Mouse (Mus musculus): ENCODE data around the gene Ccdc146. TPM values are rescaled to one million over a fixed set of nuclear protein-coding genes. Genes with fewer than 3 reads are reported as not detected.

Ccdc146 gene
- total RNA-seq, 1 experiment from 2014 or later: 0.26 TPM

DNA sequence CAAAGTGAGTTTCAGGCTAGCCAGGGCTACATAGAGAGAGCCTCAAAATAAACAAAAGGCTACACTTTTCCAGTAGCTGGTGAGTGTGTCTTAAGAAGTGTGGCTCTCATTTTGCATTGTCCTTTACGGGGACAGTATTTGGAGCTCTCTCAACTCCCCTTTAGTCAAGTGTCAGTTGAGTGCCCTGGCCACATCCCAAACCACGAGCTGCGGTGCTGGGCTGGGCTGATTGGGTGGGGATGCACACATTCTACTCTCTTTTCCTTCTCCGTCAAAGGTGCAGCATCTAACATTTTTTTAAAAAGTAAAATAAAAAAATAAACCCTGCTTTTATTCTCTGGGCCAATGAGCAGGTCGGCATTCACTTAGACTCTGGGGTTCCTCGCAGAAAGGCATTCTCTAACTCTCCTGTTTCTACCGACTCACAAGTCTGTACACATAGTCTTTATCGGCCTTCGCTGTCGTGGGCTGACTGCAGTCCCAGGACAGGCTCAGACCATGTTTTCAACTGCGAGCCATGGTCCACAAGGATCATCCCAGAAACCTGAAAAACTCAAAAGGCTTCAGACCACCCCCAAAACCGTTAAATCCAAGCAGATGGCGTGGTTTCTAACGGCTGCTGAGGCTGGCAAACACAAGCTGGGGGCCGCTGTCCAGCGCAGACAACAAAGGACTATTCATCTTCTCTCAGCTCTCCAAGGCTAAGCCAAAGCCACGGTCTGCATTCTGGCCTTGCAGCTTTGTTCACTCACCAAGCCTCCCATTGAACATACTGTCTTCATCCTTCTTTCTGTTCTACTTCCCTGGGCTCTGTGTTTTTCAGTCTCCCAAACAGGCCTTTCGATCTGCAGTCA, 161.0 kb downstream of the Ccdc146 start:
- peak; percentile 50 for DNase-seq

DNA sequence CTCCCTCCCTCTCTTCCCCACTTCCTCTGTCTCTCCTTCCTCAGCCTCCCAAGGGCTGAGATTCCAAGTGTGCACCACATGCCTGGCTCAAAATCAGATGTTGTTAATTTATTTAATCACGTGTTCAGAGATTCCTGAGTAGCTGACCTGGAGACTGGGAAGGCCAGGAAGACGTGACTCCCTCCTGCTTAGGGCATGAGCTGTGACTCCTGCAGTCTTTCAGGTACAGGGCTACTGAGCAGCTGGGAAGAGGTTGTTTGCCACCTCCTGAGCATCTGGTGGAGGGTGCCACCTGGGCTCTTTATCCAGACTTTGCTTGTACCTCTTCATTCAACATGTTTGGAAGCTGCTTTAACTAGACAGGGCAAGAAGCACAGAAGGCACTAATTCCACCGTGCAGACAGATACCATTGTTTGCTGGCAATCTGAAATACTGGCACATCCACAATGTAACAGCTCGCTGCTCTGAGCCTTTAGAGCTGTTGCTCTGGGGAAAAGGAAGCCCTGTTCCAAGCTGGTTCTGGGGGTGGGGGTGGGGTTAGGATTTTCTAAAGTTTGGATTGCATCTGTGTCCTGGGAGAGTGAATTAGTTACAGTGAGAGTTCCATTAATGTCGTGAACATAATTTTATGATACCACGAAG, 163.2 kb downstream of the Ccdc146 start:
- DNase-seq: no peak

DNA sequence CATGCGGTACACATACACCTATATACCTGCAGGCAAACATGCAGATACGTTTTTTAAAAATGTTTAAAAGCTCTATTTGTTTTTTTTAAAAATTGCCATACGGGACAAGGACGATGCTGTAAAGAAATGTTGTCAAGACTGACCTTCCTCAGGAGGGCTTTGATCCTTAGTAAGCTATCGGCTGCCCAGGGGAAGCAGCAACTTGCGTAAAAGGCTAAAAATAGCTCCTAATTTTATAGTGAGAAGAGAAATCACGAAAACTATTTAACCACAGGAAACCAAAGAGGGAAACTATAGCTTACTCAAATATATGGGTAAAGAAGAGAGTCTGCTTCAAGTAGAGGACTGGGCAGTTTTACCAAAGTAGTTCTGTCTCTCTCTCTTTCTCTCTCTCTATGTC, 163.7 kb downstream of the Ccdc146 start:
- no peak for DNase-seq

DNA sequence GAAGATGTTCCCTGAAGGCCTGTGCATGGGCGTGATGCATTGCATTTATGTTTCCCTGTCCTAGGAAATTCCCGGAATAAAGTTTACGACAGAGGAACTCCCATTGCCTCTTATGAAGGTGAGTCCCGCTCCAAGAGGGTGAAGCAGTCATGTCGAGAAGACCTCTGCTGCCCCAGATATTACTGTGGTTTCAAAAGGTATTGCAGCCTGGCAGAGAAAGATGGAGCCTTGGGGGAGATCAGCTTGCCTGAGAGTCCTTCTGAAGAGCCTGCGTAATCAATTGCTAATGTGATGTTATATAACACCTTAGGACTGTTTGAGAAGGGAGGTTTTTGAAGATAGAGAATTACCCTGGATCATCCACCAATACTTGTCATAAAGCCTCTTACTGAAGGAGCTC, 166.7 kb downstream of the Ccdc146 start:
- peak; percentile 40 for DNase-seq

DNA sequence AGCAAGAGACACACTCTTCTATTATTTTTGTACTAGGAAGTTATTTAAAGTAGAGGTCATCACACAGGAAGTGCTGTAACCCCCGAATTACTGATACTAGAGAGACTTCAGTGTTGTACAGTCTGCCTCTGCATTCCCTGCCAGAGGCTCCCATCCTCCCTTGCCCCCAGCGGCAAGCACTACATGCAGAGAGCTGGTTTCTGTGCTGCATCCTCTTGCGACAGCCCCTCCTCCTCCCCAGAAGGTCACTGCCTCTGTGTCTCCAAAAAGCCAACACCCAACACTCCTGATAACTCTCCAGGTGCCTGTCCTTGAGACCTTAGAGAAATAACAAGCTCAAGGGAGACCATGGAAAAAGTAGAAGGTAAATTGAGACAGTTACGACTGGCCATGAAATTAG, 167.4 kb downstream of the Ccdc146 start:
- DNase-seq: no peak

DNA sequence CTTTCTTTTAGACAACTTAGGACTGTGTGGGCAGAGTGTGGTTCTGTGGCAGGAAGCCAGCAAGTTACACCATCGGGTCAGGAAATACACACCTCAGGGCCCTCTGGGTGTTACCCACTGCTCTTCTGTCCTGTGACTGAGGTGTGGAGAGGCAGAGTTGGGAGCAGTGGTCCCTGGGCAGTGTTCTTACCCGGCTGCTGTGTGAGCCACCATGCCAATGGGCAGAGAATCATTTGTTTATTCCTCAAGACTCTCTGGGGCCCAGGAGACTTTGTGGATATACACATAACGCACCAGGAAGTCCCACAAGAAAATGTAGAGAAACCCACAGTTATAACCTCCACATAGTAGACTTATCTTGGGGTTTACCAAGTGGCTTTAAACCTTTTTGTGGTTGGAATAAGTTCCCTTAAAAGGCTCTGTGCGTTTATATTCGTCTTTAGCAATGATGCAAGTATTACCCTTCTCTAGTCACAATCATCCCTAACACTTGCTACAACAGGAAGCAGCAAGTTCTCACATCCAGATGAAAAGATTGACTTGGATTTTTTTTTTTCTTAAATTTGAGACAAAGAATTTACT, 168.8 kb downstream of the Ccdc146 start:
- DNase-seq: no peak

DNA sequence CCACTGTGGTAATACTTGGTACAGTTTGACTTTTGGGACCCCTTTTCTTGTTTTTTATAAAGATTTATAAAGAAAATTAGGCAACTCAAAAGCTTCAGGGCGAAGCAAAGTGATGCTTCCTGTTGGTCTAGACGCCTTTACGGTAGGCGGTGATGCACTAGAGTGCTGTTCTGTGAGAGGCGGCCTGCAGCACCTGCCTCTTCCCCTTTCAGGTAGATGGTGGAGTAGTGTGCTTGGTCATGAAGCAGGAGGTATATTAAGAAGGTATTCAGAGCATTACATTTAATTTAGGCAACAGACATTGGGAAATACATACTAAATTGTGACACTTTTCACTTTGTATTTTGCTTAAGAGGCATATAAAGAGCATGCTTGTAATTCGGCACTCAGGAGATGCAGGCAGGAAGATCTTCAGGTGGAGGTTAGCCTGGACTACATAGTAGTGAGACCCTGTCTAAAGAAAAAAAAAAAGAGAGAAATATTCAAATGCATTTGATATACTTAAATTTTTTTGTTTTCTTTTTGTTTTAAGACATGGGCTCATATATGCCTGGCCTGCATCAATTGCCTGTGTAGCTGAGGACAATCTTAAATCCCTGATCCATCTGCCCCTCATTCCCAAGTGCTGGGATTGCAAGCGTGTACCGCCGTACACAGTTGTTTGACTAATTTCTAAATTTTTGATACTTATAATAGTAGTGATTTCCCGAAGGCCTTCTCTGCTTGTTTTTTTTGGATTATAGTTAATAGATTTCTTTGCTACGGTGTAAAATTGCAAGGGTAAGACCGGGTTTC, 169.5 kb downstream of the Ccdc146 start:
- DNase-seq: no peak

DNA sequence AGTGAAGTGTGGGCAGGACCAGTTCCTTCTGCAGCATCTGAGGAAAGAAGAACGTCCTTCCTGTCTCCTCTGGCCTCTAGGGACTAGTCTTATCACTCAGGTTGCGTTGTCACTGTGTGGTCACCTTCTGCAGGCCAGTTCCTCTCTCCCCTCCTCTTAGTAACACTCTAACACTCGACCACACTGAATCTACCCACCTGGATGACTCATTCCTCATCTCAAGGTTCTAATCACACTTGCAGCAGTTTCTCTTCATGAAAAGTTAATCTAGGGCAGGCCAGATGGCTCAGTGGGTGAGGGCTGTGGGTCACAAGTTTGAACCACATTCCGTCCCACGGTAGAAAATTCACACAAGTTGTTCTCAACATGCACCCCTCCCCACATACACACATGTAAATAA, 175.6 kb downstream of the Ccdc146 start:
- DNase-seq: no peak

DNA sequence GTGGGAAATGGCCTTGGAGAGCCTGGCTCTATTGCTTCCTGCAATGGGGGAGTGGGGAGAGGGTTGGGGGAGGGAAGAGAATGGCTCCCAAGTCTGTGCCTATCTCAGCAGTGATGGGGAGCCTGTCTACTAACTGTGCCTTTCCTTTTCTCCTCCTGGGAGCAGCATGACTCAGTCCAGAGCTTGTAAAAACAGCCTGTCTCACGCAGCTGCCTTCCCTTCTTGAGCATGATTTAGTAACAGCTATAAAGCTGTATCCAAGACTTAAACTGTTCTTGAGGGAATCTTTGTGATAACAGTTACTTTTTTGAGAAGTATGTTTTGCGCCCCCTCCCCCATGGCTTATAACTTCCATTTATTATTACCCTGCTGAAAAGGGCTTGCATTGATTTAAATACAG, 176.6 kb downstream of the Ccdc146 start:
- no peak for DNase-seq

DNA sequence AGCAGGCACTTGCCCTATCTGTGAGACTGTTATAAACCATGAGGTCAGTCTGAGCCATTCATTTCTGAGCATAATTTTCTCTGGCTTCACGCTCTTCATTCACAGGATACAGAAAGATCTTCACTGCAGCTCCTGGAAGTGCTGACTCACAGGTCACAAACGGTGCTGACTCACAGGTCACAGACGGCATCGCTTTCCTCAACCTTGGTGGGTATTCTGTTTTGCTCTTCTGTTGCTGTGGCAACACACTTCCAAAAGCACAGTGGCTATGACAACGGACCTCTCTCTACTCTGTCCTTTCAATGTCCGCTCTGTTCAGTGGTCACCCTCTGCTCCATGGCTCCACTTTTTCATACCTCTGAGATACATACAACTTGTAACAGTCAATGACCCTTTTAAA, 177.7 kb downstream of the Ccdc146 start:
- DNase-seq: peak; percentile 57

DNA sequence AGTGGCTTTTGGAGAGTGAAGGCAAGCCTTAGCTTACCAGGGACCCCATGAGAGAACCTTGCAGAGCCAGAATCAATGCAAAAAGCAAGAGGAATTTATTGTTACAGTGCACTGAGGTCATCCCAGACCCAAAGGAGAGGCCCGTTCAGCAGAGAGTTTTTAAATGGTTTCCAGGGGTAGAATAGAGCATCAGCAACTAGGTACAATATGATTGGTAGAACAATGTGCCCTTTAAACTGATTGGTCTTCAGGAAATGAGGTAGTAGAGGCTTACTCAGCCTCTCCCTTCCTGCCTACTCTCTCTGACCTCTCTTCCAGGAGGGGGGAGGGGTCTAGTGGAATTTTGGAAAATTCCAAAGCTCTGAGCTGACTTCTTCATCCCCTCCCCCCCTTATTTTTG, 179.2 kb downstream of the Ccdc146 start:
- DNase-seq: no peak

DNA sequence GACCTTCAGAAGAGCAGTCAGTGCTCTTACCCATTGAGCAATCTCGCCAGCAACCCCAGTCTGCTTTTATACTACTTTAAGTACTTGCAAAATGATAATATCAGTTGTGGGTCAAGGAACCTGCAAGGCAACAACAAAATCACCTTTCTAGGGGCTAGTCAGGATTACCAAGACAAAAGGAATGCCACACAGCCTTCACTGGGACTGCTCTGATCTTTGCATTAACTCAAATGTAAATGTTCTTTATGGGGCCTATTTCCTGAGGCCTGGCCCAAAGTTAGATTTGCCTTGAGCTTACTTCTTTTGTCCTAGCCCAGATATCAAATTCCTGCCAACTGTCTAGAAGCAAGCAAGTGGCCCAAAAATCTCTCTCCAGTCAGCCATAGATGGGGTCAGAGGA, 179.9 kb downstream of the Ccdc146 start:
- no peak for DNase-seq

Other genes with a start within 250 kb of the Ccdc146 start
- 5.8 and 6.0 TPM in 2 replicates for gene Gsap, start 238.4 kb downstream of the Ccdc146 start, total RNA-seq (2021)
- gene Fgl2, start 52.0 kb downstream of the Ccdc146 start, total RNA-seq (2021): 5.4 and 8.8 TPM in 2 replicates
- gene Fam185a, start 281 bp upstream of the Ccdc146 start, total RNA-seq (2021): 12.0 and 13.8 TPM in 2 replicates
- gene Lrrc17, start 118.9 kb upstream of the Ccdc146 start, total RNA-seq (2021): 4.9 and 5.0 TPM in 2 replicates
- gene Fbxl13, start 221.0 kb upstream of the Ccdc146 start, total RNA-seq (2021): 0.11 TPM in 1 of 2 replicates, not detected in the other
- 15.0 and 19.8 TPM in 2 replicates for gene Armc10, start 221.1 kb upstream of the Ccdc146 start, total RNA-seq (2021)